In genomic region chr7:19851858-19852570, GRCm38 (mm10) we compare ENCODE assay signal across 8 mouse cellular contexts. TPM values are rescaled to one million over a fixed set of nuclear protein-coding genes. Genes with fewer than 3 reads are reported as not detected.
A peak's percentile ranks its signal among the peaks of the same experiment; 100 is the strongest.
DNase-seq lines count a peak whose midpoint lies in the region; ATAC-seq and TF ChIP-seq lines count a peak whose summit lies in the region.

TSS of gene Gm19345 (plus strand) at chr7:19852003.

- H3K4me3 ChIP-seq in kidney, postnatal 0 days (replicated peaks; ENCODE audit: low read depth, low read length) = no peak within 1 kb of the TSS
- no peak within 1 kb of the TSS for H3K4me3 ChIP-seq in liver, embryonic 11.5 days (ENCODE audit: low read depth, low read length)

- peak within 1 kb of the TSS; percentile 33 for H3K4me2 ChIP-seq in kidney, postnatal 0 days (ENCODE audit: low read length)
- H3K4me2 ChIP-seq in liver, embryonic 11.5 days = peak within 1 kb of the TSS; percentile 50

- ATAC-seq in kidney, postnatal 0 days (replicated peaks; ENCODE audit: low FRiP score, low read depth) = peak; percentile 50; the same call in 1 of the 2 replicates
- peak; percentile 21 for ATAC-seq in granulocyte monocyte progenitor cell, adult 5-6 weeks (replicated peaks; ENCODE audit: poor library complexity, severe bottlenecking)
- ATAC-seq in liver, embryonic 11.5 days (replicated peaks; ENCODE audit: low FRiP score) = peak; percentile 56; the same call in 1 of the 2 replicates
- no peak for ATAC-seq in inflammation-experienced regulatory T-cells, adult 6 months

- H3K27ac ChIP-seq in kidney, postnatal 0 days = no peak within 1 kb of the TSS
- H3K27ac ChIP-seq in liver, embryonic 11.5 days (ENCODE audit: low read depth, low read length) = no peak within 1 kb of the TSS

- peaks cover 5% of the 10 kb centered on the region; the same call in 1 of the 2 replicates for H3K27me3 ChIP-seq in kidney, postnatal 0 days (ENCODE audit: insufficient read depth, low read length)
- H3K27me3 ChIP-seq in liver, embryonic 11.5 days (replicated peaks; ENCODE audit: control insufficient read depth, insufficient read depth, low read length) = peaks cover 28% of the 10 kb centered on the region

- TF ChIP-seq POLR2A in brain, embryonic 14.5 days (IDR thresholded peaks at IDR 0.05; ENCODE audit: borderline replicate concordance, extremely low read depth, insufficient read depth, insufficient read length, poor library complexity, severe bottlenecking) = no peak

- H3K36me3 ChIP-seq in kidney, postnatal 0 days (ENCODE audit: insufficient read depth, low read length) = no peaks in the 10 kb centered on the region
- no peaks in the 10 kb centered on the region for H3K36me3 ChIP-seq in liver, embryonic 11.5 days (ENCODE audit: control insufficient read depth, insufficient read depth, low read length)

- H3K9ac ChIP-seq in kidney, postnatal 0 days (ENCODE audit: low read depth, low read length) = peak within 1 kb of the TSS; percentile 28; the same call in 1 of the 2 replicates
- H3K9ac ChIP-seq in liver, embryonic 11.5 days (ENCODE audit: low read depth, low read length) = no peak within 1 kb of the TSS; the same call in 1 of the 2 replicates

- no peaks in the 10 kb centered on the region for H3K9me3 ChIP-seq in kidney, postnatal 0 days (replicated peaks; ENCODE audit: low read length)
- H3K9me3 ChIP-seq in liver, embryonic 11.5 days (ENCODE audit: control insufficient read depth, low read length) = no peaks in the 10 kb centered on the region

- TF ChIP-seq CTCF in kidney, postnatal 0 days (IDR thresholded peaks at IDR 0.05; ENCODE audit: low read depth) = no peak
- TF ChIP-seq CTCF in brain, embryonic 14.5 days (IDR thresholded peaks at IDR 0.05; ENCODE audit: borderline replicate concordance, extremely low read depth, insufficient read depth, insufficient read length) = no peak

- peak; percentile 29 for DNase-seq in kidney, postnatal 0 days (ENCODE audit: low spot score)
- DNase-seq in kidney, adult 11 months = no peak
- DNase-seq in brain, embryonic 14.5 days (ENCODE audit: low read depth) = peak; percentile 74
- DNase-seq in liver, embryonic 11.5 days (ENCODE audit: low spot score) = peak; percentile 44
- peak; percentile 54 for DNase-seq in right cerebral cortex, postnatal 25 days
- no peak for DNase-seq in ovary, adult 18-20 months (ENCODE audit: low spot score)

- H3K4me1 ChIP-seq in kidney, postnatal 0 days (replicated peaks; ENCODE audit: insufficient read depth, low read length) = no peaks in the 10 kb centered on the region
- H3K4me1 ChIP-seq in liver, embryonic 11.5 days (replicated peaks; ENCODE audit: control insufficient read depth, insufficient read depth, low read length) = 0 out of 2 replicates have a peak, but pooled peaks cover 3% of the 10 kb centered on the region

- WGBS in kidney, postnatal 0 days = 3% methylated on average over 33 of the region's 33 CpGs
- WGBS in liver, embryonic 11.5 days = 4% methylated on average over 32 of the region's 33 CpGs

RNA-seq across cellular contexts. Expression of gene Gm19345, which starts in this region (rescaled TPM):
- not detected in 2 replicates for polyA plus RNA-seq in kidney, postnatal 0 days (2015; fragmentation: Nextera tagmentation; extraction: Ambion mirVana)
- 17.1 and 18.8 TPM in 2 replicates for polyA plus RNA-seq in brain, embryonic 14.5 days (2012; rRNA removed)
- not detected in 2 replicates for total RNA-seq in granulocyte monocyte progenitor cell, adult 5-6 weeks (2014; fragmentation: Nextera tagmentation)
- total RNA-seq in granulocyte monocyte progenitor cell, adult 5-6 weeks (2017) = not detected in 2 replicates
- not detected in 2 replicates for polyA plus RNA-seq in liver, embryonic 11.5 days (2014; fragmentation: Nextera tagmentation; extraction: Ambion mirVana)
- polyA plus RNA-seq in inflammation-experienced regulatory T-cells, adult 6 months (2017; shearing (Covaris generic)) = not detected

Comparison
In these comparisons a context has a peak if more than half of its experiments do, and no peak if none do; other contexts are left out.
1. RNA of gene Gm19345 (polyA plus RNA-seq): 17.1 to 18.8 TPM in brain, embryonic 14.5 days; not detected in kidney, postnatal 0 days, not detected in liver, embryonic 11.5 days and not detected in inflammation-experienced regulatory T-cells, adult 6 months; every median in the first group is over 10 times any median in the second.
2. Peak in DNase-seq, ATAC-seq, H3K9ac ChIP-seq and H3K4me2 ChIP-seq in kidney, postnatal 0 days; RNA of the gene not detected or under 1 TPM.
3. Peak in ATAC-seq in granulocyte monocyte progenitor cell, adult 5-6 weeks; RNA of the gene not detected or under 1 TPM.
4. Peak in DNase-seq, ATAC-seq and H3K4me2 ChIP-seq in liver, embryonic 11.5 days; RNA of the gene not detected or under 1 TPM.
5. DNase-seq: peak in brain, embryonic 14.5 days (single experiment) and right cerebral cortex, postnatal 25 days (single experiment); none in kidney, adult 11 months (single experiment) and ovary, adult 18-20 months (single experiment).